Comparison of ENCODE assay signal across 16 mouse cellular contexts in genomic region chr6:115240431-115240830, GRCm38 (mm10). TPM values are rescaled to one million over a fixed set of nuclear protein-coding genes. Genes with fewer than 3 reads are reported as not detected.
"Had no signal": no experiment of that assay in that cellular context is flagged by ENCODE, and none has a peak within 500 bp of the region (broad histone marks: within the 10 kb centered on the region; RNA-seq: fewer than 3 reads in every experiment).

No protein-coding gene starts in this region.

RNA-seq across cellular contexts. Expression of gene Gm17482, which starts 13.3 kb away (rescaled TPM):
- total RNA-seq: layer of hippocampus, postnatal 25 days; left cerebral cortex, adult 2 months; left cerebral cortex, postnatal 14 days; megakaryocyte, adult 5-6 weeks had no signal
- polyA plus RNA-seq: large intestine, adult 2 months; limb, embryonic 10.5 days; limb, embryonic 14.5 days; liver, embryonic 11.5 days; liver, embryonic 15.5 days; lung, adult 2 months; midbrain, embryonic 10.5 days; midbrain, embryonic 14.5 days; myocyte; neural tube, embryonic 11.5 days; neural tube, embryonic 15.5 days; small intestine, adult 2 months had no signal
